Mouse (Mus musculus): ENCODE measurements around the gene Tmem151b. TPM values are rescaled to one million over a fixed set of nuclear protein-coding genes. Genes with fewer than 3 reads are reported as not detected.

Tmem151b gene
- polyA plus RNA-seq, 1 experiment from 2014 or later, result 2.3 TPM

- H3K4me1 ChIP-seq (replicated peaks; ENCODE audit: control insufficient read depth, insufficient read depth, low read length), result peaks cover 53% of the 10 kb centered on the region
- DNase-seq (ENCODE audit: low spot score) (no peak), ATAC-seq (replicated peaks; ENCODE audit: low FRiP score, low TSS enrichment, low read depth) (no peak)
- no peak overlapping the region for H3K27ac ChIP-seq (ENCODE audit: low read depth)
- WGBS, result 44% methylated on average over 8 of the region's 8 CpGs
- no peak overlapping the region for H3K9ac ChIP-seq (ENCODE audit: low read length)
- no peaks in the 10 kb centered on the region for H3K36me3 ChIP-seq (ENCODE audit: control insufficient read depth, insufficient read depth, low read length)
- 0 out of 2 replicates have a peak, but pooled peaks cover 2% of the 10 kb centered on the region for H3K27me3 ChIP-seq (replicated peaks; ENCODE audit: control insufficient read depth, insufficient read depth, low read length)
- no peaks in the 10 kb centered on the region for H3K9me3 ChIP-seq (ENCODE audit: control insufficient read depth, low read length)
- H3K4me2 ChIP-seq (ENCODE audit: low read length), result peak overlapping the region; percentile 96
- peak overlapping the region; percentile 51 for H3K4me3 ChIP-seq (ENCODE audit: low read depth, low read length)
Measured at GRCm38 (mm10) chr17:45594195-45594594, 44.7 kb upstream of the Tmem151b start.

- no peak overlapping the region for H3K4me3 ChIP-seq (ENCODE audit: low read depth, low read length)
- peaks cover 52% of the 10 kb centered on the region for H3K4me1 ChIP-seq (replicated peaks; ENCODE audit: control insufficient read depth, insufficient read depth, low read length)
- H3K9ac ChIP-seq (ENCODE audit: low read length), result no peak overlapping the region
- 43% methylated on average over 8 of the region's 8 CpGs for WGBS
- H3K27me3 ChIP-seq (replicated peaks; ENCODE audit: control insufficient read depth, insufficient read depth, low read length), result 0 out of 2 replicates have a peak, but pooled peaks cover 2% of the 10 kb centered on the region
- H3K36me3 ChIP-seq (ENCODE audit: control insufficient read depth, insufficient read depth, low read length), result 0 out of 2 replicates have a peak, but pooled peaks cover under 1% of the 10 kb centered on the region
- H3K4me2 ChIP-seq (ENCODE audit: low read length), result peak overlapping the region; percentile 96
- DNase-seq (ENCODE audit: low spot score) (no peak), ATAC-seq (replicated peaks; ENCODE audit: low FRiP score, low TSS enrichment, low read depth) (no peak)
- no peak overlapping the region for H3K27ac ChIP-seq (ENCODE audit: low read depth)
- no peaks in the 10 kb centered on the region for H3K9me3 ChIP-seq (ENCODE audit: control insufficient read depth, low read length)
Measured at GRCm38 (mm10) chr17:45593479-45593878, 44.0 kb upstream of the Tmem151b start.

- WGBS, result 52% methylated on average over 8 of the region's 8 CpGs
- H3K9me3 ChIP-seq (ENCODE audit: control insufficient read depth, low read length), result no peaks in the 10 kb centered on the region
- peak overlapping the region; percentile 27; the same call in 1 of the 2 replicates for H3K9ac ChIP-seq (ENCODE audit: low read length)
- ATAC-seq (replicated peaks; ENCODE audit: low FRiP score, low TSS enrichment, low read depth) (no peak), DNase-seq (ENCODE audit: low spot score) (no peak)
- no peak overlapping the region for H3K4me3 ChIP-seq (ENCODE audit: low read depth, low read length)
- 0 out of 2 replicates have a peak, but pooled peaks cover 2% of the 10 kb centered on the region for H3K27me3 ChIP-seq (replicated peaks; ENCODE audit: control insufficient read depth, insufficient read depth, low read length)
- H3K4me1 ChIP-seq (replicated peaks; ENCODE audit: control insufficient read depth, insufficient read depth, low read length), result peaks cover 52% of the 10 kb centered on the region
- peak overlapping the region; percentile 96 for H3K4me2 ChIP-seq (ENCODE audit: low read length)
- H3K27ac ChIP-seq (ENCODE audit: low read depth), result no peak overlapping the region
- peaks cover 6% of the 10 kb centered on the region; the same call in 1 of the 2 replicates for H3K36me3 ChIP-seq (ENCODE audit: control insufficient read depth, insufficient read depth, low read length)
Measured at GRCm38 (mm10) chr17:45592606-45593431, 43.3 kb upstream of the Tmem151b start.

- Histone ChIP-seq H3K27me3 (replicated peaks; ENCODE audit: control insufficient read depth, insufficient read depth, low read length) (0 out of 2 replicates have a peak, but pooled peaks cover 2% of the 10 kb centered on the region), H3K4me2 (ENCODE audit: low read length) (peak overlapping the region; percentile 21), H3K36me3 (ENCODE audit: control insufficient read depth, insufficient read depth, low read length) (peaks cover 6% of the 10 kb centered on the region; the same call in 1 of the 2 replicates), H3K4me3 (ENCODE audit: low read depth, low read length) (no peak overlapping the region), H3K27ac (ENCODE audit: low read depth) (no peak overlapping the region), H3K9me3 (ENCODE audit: control insufficient read depth, low read length) (no peaks in the 10 kb centered on the region), H3K9ac (ENCODE audit: low read length) (peak overlapping the region; percentile 27; the same call in 1 of the 2 replicates), H3K4me1 (replicated peaks; ENCODE audit: control insufficient read depth, insufficient read depth, low read length) (peaks cover 48% of the 10 kb centered on the region)
- ATAC-seq (replicated peaks; ENCODE audit: low FRiP score, low TSS enrichment, low read depth) (no peak), DNase-seq (ENCODE audit: low spot score) (no peak)
- WGBS, result 46% methylated on average over 16 of the region's 16 CpGs
Measured at GRCm38 (mm10) chr17:45591701-45592605, 42.5 kb upstream of the Tmem151b start.

GRCm38 (mm10) chr17:45590410-45590809 lies 40.9 kb upstream of the Tmem151b start:
- DNase-seq (ENCODE audit: low spot score), result no peak
- 73% methylated on average over 6 of the region's 6 CpGs for WGBS
- Histone ChIP-seq H3K27ac (ENCODE audit: low read depth) (no peak overlapping the region), H3K4me3 (ENCODE audit: low read depth, low read length) (no peak overlapping the region), H3K4me1 (replicated peaks; ENCODE audit: control insufficient read depth, insufficient read depth, low read length) (peaks cover 40% of the 10 kb centered on the region), H3K9me3 (ENCODE audit: control insufficient read depth, low read length) (peaks cover 4% of the 10 kb centered on the region; the same call in 1 of the 2 replicates), H3K9ac (ENCODE audit: low read length) (no peak overlapping the region), H3K36me3 (ENCODE audit: control insufficient read depth, insufficient read depth, low read length) (peaks cover 12% of the 10 kb centered on the region; the same call in 1 of the 2 replicates), H3K4me2 (ENCODE audit: low read length) (no peak overlapping the region), H3K27me3 (replicated peaks; ENCODE audit: control insufficient read depth, insufficient read depth, low read length) (0 out of 2 replicates have a peak, but pooled peaks cover 2% of the 10 kb centered on the region)
- ATAC-seq (replicated peaks; ENCODE audit: low FRiP score, low TSS enrichment, low read depth), result no peak

GRCm38 (mm10) chr17:45589844-45590243 lies 40.4 kb upstream of the Tmem151b start:
- Histone ChIP-seq H3K36me3 (ENCODE audit: control insufficient read depth, insufficient read depth, low read length) (peaks cover 12% of the 10 kb centered on the region; the same call in 1 of the 2 replicates), H3K4me3 (ENCODE audit: low read depth, low read length) (no peak overlapping the region), H3K9me3 (ENCODE audit: control insufficient read depth, low read length) (peaks cover 4% of the 10 kb centered on the region; the same call in 1 of the 2 replicates), H3K27ac (ENCODE audit: low read depth) (no peak overlapping the region), H3K4me1 (replicated peaks; ENCODE audit: control insufficient read depth, insufficient read depth, low read length) (peaks cover 42% of the 10 kb centered on the region), H3K27me3 (replicated peaks; ENCODE audit: control insufficient read depth, insufficient read depth, low read length) (0 out of 2 replicates have a peak, but pooled peaks cover 2% of the 10 kb centered on the region), H3K9ac (ENCODE audit: low read length) (no peak overlapping the region), H3K4me2 (ENCODE audit: low read length) (no peak overlapping the region)
- WGBS, result 91% methylated on average over 8 of the region's 8 CpGs
- DNase-seq (ENCODE audit: low spot score) (no peak), ATAC-seq (replicated peaks; ENCODE audit: low FRiP score, low TSS enrichment, low read depth) (no peak)

- peaks cover 12% of the 10 kb centered on the region; the same call in 1 of the 2 replicates for H3K36me3 ChIP-seq (ENCODE audit: control insufficient read depth, insufficient read depth, low read length)
- ATAC-seq (replicated peaks; ENCODE audit: low FRiP score, low TSS enrichment, low read depth) (no peak), DNase-seq (ENCODE audit: low spot score) (no peak)
- H3K27me3 ChIP-seq (replicated peaks; ENCODE audit: control insufficient read depth, insufficient read depth, low read length), result 0 out of 2 replicates have a peak, but pooled peaks cover 1% of the 10 kb centered on the region
- no peak overlapping the region for H3K4me3 ChIP-seq (ENCODE audit: low read depth, low read length)
- H3K27ac ChIP-seq (ENCODE audit: low read depth), result no peak overlapping the region
- peaks cover 4% of the 10 kb centered on the region; the same call in 1 of the 2 replicates for H3K9me3 ChIP-seq (ENCODE audit: control insufficient read depth, low read length)
- no peak overlapping the region for H3K9ac ChIP-seq (ENCODE audit: low read length)
- 96% methylated on average over 7 of the region's 7 CpGs for WGBS
- H3K4me2 ChIP-seq (ENCODE audit: low read length), result no peak overlapping the region
- H3K4me1 ChIP-seq (replicated peaks; ENCODE audit: control insufficient read depth, insufficient read depth, low read length), result peaks cover 42% of the 10 kb centered on the region
Measured at GRCm38 (mm10) chr17:45589236-45589635, 39.8 kb upstream of the Tmem151b start.

GRCm38 (mm10) chr17:45588370-45588769 lies 38.9 kb upstream of the Tmem151b start:
- Histone ChIP-seq H3K9ac (ENCODE audit: low read length) (no peak overlapping the region), H3K4me1 (replicated peaks; ENCODE audit: control insufficient read depth, insufficient read depth, low read length) (peaks cover 42% of the 10 kb centered on the region), H3K9me3 (ENCODE audit: control insufficient read depth, low read length) (peaks cover 4% of the 10 kb centered on the region; the same call in 1 of the 2 replicates), H3K4me3 (ENCODE audit: low read depth, low read length) (no peak overlapping the region), H3K27me3 (replicated peaks; ENCODE audit: control insufficient read depth, insufficient read depth, low read length) (no peaks in the 10 kb centered on the region), H3K4me2 (ENCODE audit: low read length) (no peak overlapping the region), H3K36me3 (ENCODE audit: control insufficient read depth, insufficient read depth, low read length) (peaks cover 12% of the 10 kb centered on the region; the same call in 1 of the 2 replicates), H3K27ac (ENCODE audit: low read depth) (no peak overlapping the region)
- DNase-seq (ENCODE audit: low spot score) (no peak), ATAC-seq (replicated peaks; ENCODE audit: low FRiP score, low TSS enrichment, low read depth) (no peak)
- 95% methylated on average over 7 of the region's 7 CpGs for WGBS
